Mouse (Mus musculus): ENCODE results near the gene Inca1.

- no peak for TF ChIP-seq POLR2A (IDR thresholded peaks at IDR 0.05; ENCODE audit: control insufficient read depth, low read depth, low read length)
- no peak for TF ChIP-seq CTCF (IDR thresholded peaks at IDR 0.05; ENCODE audit: control insufficient read depth, insufficient read depth, insufficient replicate concordance, low read depth, low read length)
These were observed 25.9 kb downstream of the Inca1 start for GRCm38 (mm10) chr11:70674014-70674413.

Data from testis, adult 2 months (tissue).